Mouse (Mus musculus) bone marrow macrophage, adult 2 months (primary cell): ENCODE results near the gene Lrrk2.

Experiments used
- CTCF ChIP-seq: IDR thresholded peaks from 2 replicates; pipeline ENCODE4 v1.5.1; 2012; ENCODE audit warnings: low read depth, mild to moderate bottlenecking, low read length, moderate library complexity
- POLR2A ChIP-seq: IDR thresholded peaks from 2 replicates; pipeline ENCODE4 v1.6.1; 2012; ENCODE audit warnings: mild to moderate bottlenecking, low read depth, low read length, borderline replicate concordance

DNA sequence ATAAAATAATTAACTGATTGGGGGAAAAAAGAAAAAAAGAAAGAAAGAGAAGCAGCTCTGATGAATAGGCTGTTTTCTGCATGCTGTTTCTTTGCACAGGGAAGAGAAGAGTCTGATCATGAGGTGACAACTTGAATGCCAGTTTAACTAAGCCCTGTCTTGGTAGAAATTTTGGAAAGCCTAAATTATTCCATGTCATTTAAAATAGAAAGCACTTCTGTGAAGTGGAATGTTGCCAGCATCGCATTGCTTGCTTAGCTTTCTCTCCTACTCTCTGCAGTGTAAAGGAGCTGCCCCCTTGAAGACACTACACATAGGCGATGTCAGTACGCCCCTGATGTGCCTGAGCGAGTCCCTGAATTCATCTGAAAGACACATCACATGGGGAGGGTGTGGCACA lies 133.5 kb downstream of the Lrrk2 start:
- TF ChIP-seq CTCF (no peak), POLR2A (no peak)
